Mouse (Mus musculus): Measurements from ENCODE around the gene Ganc. TPM values are rescaled to one million over a fixed set of nuclear protein-coding genes. Genes with fewer than 3 reads are reported as not detected.

Ganc gene
- polyA plus RNA-seq, 1 experiment from 2014 or later = 8.5 TPM

DNA sequence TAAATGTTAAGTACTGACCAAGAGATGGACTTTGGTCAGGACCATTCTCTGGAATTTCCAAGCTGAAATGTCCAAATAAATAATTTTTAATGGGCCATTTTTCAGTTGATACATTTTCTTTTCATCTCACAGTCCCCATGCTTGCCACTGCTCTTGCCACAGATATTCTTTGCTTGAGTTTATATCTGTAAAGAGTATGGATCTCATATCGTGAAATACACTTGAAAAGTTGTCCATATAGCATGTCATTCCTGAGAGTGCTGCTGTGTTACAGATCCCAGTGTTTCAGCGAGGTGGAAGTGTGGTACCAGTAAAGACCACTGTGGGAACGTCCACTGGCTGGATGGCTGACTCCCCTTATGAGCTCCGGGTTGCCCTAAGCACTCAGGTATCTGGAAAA is 52.0 kb downstream of the Ganc start, which contains the start of gene Capn3:
Gene Capn3, plus strand, starts transcription at position 301 of the 400 bp plus-strand sequence.
- no peaks in the 10 kb centered on the region for H3K27me3 ChIP-seq (replicated peaks)
- no peak for ATAC-seq
- H3K27ac ChIP-seq = no peak within 1 kb of the TSS
- no peak within 1 kb of the TSS for H3K9ac ChIP-seq
- no peak within 1 kb of the TSS for H3K4me3 ChIP-seq (replicated peaks)
- WGBS = 72% methylated on average over 4 of the region's 4 CpGs
- no peaks in the 10 kb centered on the region for H3K9me3 ChIP-seq
- no peak within 1 kb of the TSS for H3K4me2 ChIP-seq (replicated peaks)
- H3K4me1 ChIP-seq (replicated peaks) = no peaks in the 10 kb centered on the region
- no peaks in the 10 kb centered on the region for H3K36me3 ChIP-seq

DNA sequence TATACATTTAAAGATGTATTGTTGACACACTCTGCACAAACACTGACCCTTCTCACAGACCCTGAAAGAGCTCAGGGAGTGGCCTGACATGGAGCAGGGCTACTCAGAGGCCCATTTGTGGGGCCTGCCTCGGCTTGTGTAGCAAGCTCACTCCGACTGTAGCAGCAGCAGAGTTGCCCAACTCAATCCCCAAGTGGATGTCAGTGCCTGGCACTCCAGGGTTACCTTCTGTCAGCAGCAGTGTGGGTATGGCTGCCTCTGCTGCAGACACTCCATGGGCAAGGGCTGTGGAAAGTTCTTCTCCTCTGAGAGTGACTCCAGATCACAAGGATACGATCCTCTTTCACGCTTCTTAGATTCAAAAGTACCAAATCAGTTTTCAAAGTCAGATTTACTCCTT is 56.5 kb downstream of the Ganc start:
- H3K9me3 ChIP-seq = no peaks in the 10 kb centered on the region
- H3K4me2 ChIP-seq (replicated peaks) = no peak overlapping the region
- no peak for ATAC-seq
- no peaks in the 10 kb centered on the region for H3K4me1 ChIP-seq (replicated peaks)
- H3K4me3 ChIP-seq (replicated peaks) = no peak overlapping the region
- H3K27ac ChIP-seq = no peak overlapping the region
- no peaks in the 10 kb centered on the region for H3K27me3 ChIP-seq (replicated peaks)
- no peaks in the 10 kb centered on the region for H3K36me3 ChIP-seq
- whole genome bisulfite sequencing = 85% methylated on average over 4 of the region's 4 CpGs
- H3K9ac ChIP-seq = no peak overlapping the region

GRCm38 (mm10) chr2:120463328-120463727 is 59.6 kb downstream of the Ganc start:
- Histone ChIP-seq H3K4me2 (replicated peaks) (no peak overlapping the region), H3K27ac (no peak overlapping the region), H3K4me3 (replicated peaks) (no peak overlapping the region), H3K36me3 (no peaks in the 10 kb centered on the region), H3K4me1 (replicated peaks) (no peaks in the 10 kb centered on the region), H3K9ac (no peak overlapping the region), H3K27me3 (replicated peaks) (no peaks in the 10 kb centered on the region), H3K9me3 (no peaks in the 10 kb centered on the region)
- ATAC-seq = no peak
- 82% methylated on average over 7 of the region's 7 CpGs for WGBS

DNA sequence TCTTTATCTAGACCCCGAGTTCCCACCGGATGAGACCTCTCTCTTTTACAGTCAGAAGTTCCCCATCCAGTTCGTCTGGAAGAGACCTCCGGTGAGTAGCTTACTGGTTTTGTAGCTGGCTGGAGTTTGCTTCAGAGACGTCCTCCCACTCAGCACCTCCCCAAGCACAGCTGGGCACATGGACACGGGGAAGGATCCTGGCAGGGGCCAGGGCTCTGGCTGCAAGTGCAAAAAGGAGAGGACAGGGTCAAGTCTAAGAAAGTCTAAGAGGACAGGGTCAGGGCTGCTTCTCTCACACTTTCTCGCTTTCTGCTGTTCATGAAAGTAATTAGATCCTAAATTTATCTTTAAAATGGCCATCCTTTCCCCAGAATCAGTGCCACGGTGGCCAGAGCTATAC is 60.4 kb downstream of the Ganc start:
- H3K4me1 ChIP-seq (replicated peaks) = no peaks in the 10 kb centered on the region
- no peaks in the 10 kb centered on the region for H3K27me3 ChIP-seq (replicated peaks)
- ATAC-seq = no peak
- H3K9ac ChIP-seq = no peak overlapping the region
- H3K4me2 ChIP-seq (replicated peaks) = no peak overlapping the region
- H3K4me3 ChIP-seq (replicated peaks) = no peak overlapping the region
- H3K27ac ChIP-seq = no peak overlapping the region
- H3K9me3 ChIP-seq = no peaks in the 10 kb centered on the region
- 73% methylated on average over 8 of the region's 8 CpGs for WGBS
- H3K36me3 ChIP-seq = no peaks in the 10 kb centered on the region

- H3K36me3 ChIP-seq = no peaks in the 10 kb centered on the region
- 94% methylated on average over 2 of the region's 2 CpGs for WGBS
- H3K9ac ChIP-seq = no peak overlapping the region
- H3K27ac ChIP-seq = no peak overlapping the region
- no peak overlapping the region for H3K4me2 ChIP-seq (replicated peaks)
- no peak overlapping the region for H3K4me3 ChIP-seq (replicated peaks)
- H3K27me3 ChIP-seq (replicated peaks) = no peaks in the 10 kb centered on the region
- no peak for ATAC-seq
- no peaks in the 10 kb centered on the region for H3K4me1 ChIP-seq (replicated peaks)
- H3K9me3 ChIP-seq = no peaks in the 10 kb centered on the region
Measured at GRCm38 (mm10) chr2:120464732-120465396, 61.2 kb downstream of the Ganc start.

DNA sequence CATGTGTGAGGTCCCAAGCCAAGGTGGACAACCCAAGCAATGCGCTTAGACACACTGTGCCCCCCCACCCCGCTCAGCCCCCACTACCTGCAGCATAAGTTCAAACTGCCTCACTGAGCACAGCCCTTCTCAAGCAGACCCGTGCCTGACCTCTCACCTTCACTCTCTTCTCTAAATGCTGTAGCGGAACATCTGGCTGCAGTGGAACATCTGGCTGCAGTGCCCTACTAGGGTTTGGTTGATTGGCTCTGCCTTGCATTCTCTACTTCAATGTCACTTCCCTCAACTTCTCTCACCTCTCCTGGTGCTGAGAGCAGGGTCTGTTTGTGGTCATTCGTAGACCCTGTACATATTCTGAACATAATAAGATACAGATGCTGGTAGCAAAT is 61.7 kb downstream of the Ganc start:
- Histone ChIP-seq H3K4me1 (replicated peaks) (no peaks in the 10 kb centered on the region), H3K9ac (no peak overlapping the region), H3K4me3 (replicated peaks) (no peak overlapping the region), H3K27ac (no peak overlapping the region), H3K27me3 (replicated peaks) (no peaks in the 10 kb centered on the region), H3K4me2 (replicated peaks) (no peak overlapping the region), H3K36me3 (no peaks in the 10 kb centered on the region), H3K9me3 (no peaks in the 10 kb centered on the region)
- ATAC-seq = no peak
- 73% methylated on average over 5 of the region's 5 CpGs for WGBS

DNA sequence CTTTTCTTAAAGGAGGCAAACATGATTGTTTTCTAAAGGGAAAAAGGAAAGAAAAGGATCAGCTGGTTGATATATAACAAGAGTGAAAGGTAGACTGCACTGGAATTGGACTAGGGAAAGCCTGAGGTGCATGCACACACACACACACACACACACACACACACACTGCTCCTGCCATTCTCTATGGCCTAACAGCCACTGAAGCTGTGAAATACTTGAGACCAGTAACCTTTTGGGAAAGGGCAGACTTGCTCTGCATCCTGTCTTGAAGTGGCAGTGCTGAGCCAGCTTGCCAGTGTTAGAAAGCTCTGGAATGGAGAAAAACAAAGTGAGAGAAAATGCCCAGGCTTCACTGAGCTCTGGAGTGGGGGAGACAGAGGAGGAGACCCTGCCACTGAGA is 64.3 kb downstream of the Ganc start:
- Histone ChIP-seq H3K27ac (no peak overlapping the region), H3K36me3 (no peaks in the 10 kb centered on the region), H3K9ac (no peak overlapping the region), H3K4me3 (replicated peaks) (no peak overlapping the region), H3K4me2 (replicated peaks) (no peak overlapping the region), H3K27me3 (replicated peaks) (no peaks in the 10 kb centered on the region), H3K9me3 (no peaks in the 10 kb centered on the region), H3K4me1 (replicated peaks) (no peaks in the 10 kb centered on the region)
- ATAC-seq = no peak

DNA sequence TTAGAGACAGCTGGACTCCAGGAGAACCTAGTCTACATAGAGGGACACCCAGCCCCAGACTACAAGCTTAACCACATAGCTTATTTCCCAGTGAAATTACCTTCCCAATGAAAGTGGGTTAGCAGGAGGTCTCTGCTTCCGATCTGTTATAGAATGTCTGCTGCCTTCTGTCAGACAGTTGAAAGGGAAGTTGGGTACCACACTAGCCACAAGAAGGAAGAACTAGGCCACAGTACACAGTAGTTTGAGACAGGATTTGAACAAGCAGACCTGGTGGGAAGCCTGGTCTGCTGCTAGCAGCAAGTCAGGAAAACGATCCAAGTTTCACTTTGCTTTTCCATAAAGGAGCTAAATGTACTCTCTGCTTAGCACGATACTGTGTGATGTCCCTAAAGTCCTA is 65.5 kb downstream of the Ganc start:
- Histone ChIP-seq H3K4me1 (replicated peaks) (no peaks in the 10 kb centered on the region), H3K9ac (no peak overlapping the region), H3K36me3 (no peaks in the 10 kb centered on the region), H3K4me2 (replicated peaks) (no peak overlapping the region), H3K27ac (no peak overlapping the region), H3K9me3 (no peaks in the 10 kb centered on the region), H3K4me3 (replicated peaks) (no peak overlapping the region), H3K27me3 (replicated peaks) (no peaks in the 10 kb centered on the region)
- 92% methylated on average over 3 of the region's 3 CpGs for WGBS
- no peak for ATAC-seq

DNA sequence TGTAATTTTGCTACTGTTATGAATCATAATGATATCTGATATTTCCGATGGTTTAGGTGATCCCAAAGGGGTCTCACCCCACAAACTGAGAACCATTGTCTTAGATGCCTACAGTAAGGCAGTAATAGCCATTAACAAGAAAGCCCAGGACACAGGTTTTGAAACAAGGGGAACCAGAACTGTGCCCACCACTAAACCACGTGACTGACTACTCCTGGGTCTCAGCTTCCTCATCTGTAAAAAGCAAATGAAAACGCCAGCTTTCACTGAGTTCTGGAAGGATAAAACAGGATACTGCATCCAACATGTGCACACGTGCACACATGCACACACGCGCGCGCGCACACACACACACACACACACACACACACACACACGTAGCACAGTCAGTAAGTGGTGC is 66.0 kb downstream of the Ganc start:
- ATAC-seq = no peak
- no peaks in the 10 kb centered on the region for H3K4me1 ChIP-seq (replicated peaks)
- no peak overlapping the region for H3K9ac ChIP-seq
- H3K27me3 ChIP-seq (replicated peaks) = no peaks in the 10 kb centered on the region
- H3K36me3 ChIP-seq = no peaks in the 10 kb centered on the region
- no peak overlapping the region for H3K4me2 ChIP-seq (replicated peaks)
- H3K4me3 ChIP-seq (replicated peaks) = no peak overlapping the region
- WGBS = 92% methylated on average over 10 of the region's 10 CpGs
- no peak overlapping the region for H3K27ac ChIP-seq
- no peaks in the 10 kb centered on the region for H3K9me3 ChIP-seq

DNA sequence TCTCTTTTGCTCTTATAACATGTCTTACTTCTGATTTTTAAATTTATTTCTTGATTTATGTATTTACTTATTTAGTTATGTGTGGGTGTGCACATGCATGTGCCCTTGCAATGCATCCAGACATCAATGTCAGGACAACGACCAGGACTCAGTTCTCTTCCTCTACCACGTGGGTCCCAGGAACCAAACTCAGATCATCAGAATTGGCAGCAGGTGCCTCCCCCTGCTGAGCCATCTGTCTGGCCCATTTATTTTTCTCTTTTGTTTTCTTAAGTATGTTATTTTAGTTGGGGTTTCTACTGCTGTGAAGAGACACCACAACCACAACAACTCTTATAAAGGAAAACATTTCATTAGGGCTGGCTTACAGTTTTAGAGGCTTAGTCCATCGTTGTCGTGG is 67.2 kb downstream of the Ganc start:
- H3K9ac ChIP-seq = no peak overlapping the region
- no peak for ATAC-seq
- 73% methylated on average over 4 of the region's 4 CpGs for whole genome bisulfite sequencing

GRCm38 (mm10) chr2:120476277-120477087 is 72.8 kb downstream of the Ganc start:
- no peak for ATAC-seq
- H3K36me3 ChIP-seq = no peaks in the 10 kb centered on the region
- H3K27ac ChIP-seq = no peak overlapping the region
- H3K4me1 ChIP-seq (replicated peaks) = no peaks in the 10 kb centered on the region
- no peak overlapping the region for H3K4me2 ChIP-seq (replicated peaks)
- no peak overlapping the region for H3K4me3 ChIP-seq (replicated peaks)
- H3K9ac ChIP-seq = no peak overlapping the region
- no peaks in the 10 kb centered on the region for H3K9me3 ChIP-seq
- WGBS = 83% methylated on average over 13 of the region's 13 CpGs
- H3K27me3 ChIP-seq (replicated peaks) = no peaks in the 10 kb centered on the region

More for the DNA sequence above, 67.2 kb downstream of the Ganc start:
- Histone ChIP-seq H3K27ac (no peak overlapping the region), H3K4me1 (replicated peaks) (no peaks in the 10 kb centered on the region), H3K4me3 (replicated peaks) (no peak overlapping the region), H3K36me3 (no peaks in the 10 kb centered on the region), H3K27me3 (replicated peaks) (no peaks in the 10 kb centered on the region), H3K4me2 (replicated peaks) (no peak overlapping the region), H3K9me3 (no peaks in the 10 kb centered on the region)

DNA sequence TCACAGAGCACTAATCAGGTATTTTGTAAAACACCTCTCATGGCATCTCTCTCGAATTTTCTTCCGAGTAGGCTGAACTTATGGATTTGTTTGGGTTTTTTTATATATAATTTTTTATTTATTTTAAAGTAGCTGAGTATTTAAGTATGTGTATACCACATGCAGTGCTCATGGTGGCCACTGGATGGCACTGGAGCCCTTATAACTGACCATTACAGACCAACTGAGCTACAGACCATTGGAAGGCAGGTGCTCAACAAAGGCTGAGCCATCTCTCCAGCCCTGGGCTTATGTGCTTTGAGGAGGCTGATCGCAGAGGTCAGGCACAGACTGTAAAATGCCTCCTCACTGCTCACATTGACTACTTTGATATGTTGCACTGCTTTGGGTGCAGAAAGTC is 74.9 kb downstream of the Ganc start:
- H3K36me3 ChIP-seq = no peaks in the 10 kb centered on the region
- H3K27me3 ChIP-seq (replicated peaks) = no peaks in the 10 kb centered on the region
- H3K9me3 ChIP-seq = no peaks in the 10 kb centered on the region
- no peak for ATAC-seq
- H3K4me2 ChIP-seq (replicated peaks) = no peak overlapping the region
- H3K4me3 ChIP-seq (replicated peaks) = no peak overlapping the region
- 52% methylated on average over 3 of the region's 3 CpGs for WGBS
- no peak overlapping the region for H3K9ac ChIP-seq
- no peaks in the 10 kb centered on the region for H3K4me1 ChIP-seq (replicated peaks)
- H3K27ac ChIP-seq = no peak overlapping the region

- H3K4me3 ChIP-seq (replicated peaks) = no peak overlapping the region
- H3K27me3 ChIP-seq (replicated peaks) = no peaks in the 10 kb centered on the region
- WGBS = 57% methylated on average over 8 of the region's 8 CpGs
- no peak overlapping the region for H3K9ac ChIP-seq
- no peak overlapping the region for H3K27ac ChIP-seq
- H3K36me3 ChIP-seq = no peaks in the 10 kb centered on the region
- H3K4me2 ChIP-seq (replicated peaks) = no peak overlapping the region
- no peak for ATAC-seq
- H3K9me3 ChIP-seq = no peaks in the 10 kb centered on the region
- no peaks in the 10 kb centered on the region for H3K4me1 ChIP-seq (replicated peaks)
Measured at GRCm38 (mm10) chr2:120481921-120482320, 78.2 kb downstream of the Ganc start.

All from intestine, embryonic 15.5 days (tissue).